Mouse (Mus musculus) C2C12 (cell line): Measurements from ENCODE around the gene Il21.

Experiments
- CEBPB ChIP-seq: IDR thresholded peaks from one replicate; pipeline ENCODE4 v1.6.1; 2011; ENCODE audit warnings: low read depth, mild to moderate bottlenecking, control low read depth, moderate library complexity
- CTCF ChIP-seq: IDR thresholded peaks from one replicate; pipeline ENCODE4 v1.5.1; 2011; ENCODE audit not compliant: control insufficient read depth, insufficient read depth, insufficient read length
- MAX ChIP-seq: IDR thresholded peaks from one replicate; pipeline ENCODE4 v1.6.1; 2011; ENCODE audit warnings: mild to moderate bottlenecking, control low read depth
- MYOD1 ChIP-seq: IDR thresholded peaks from one replicate; pipeline ENCODE4 v1.6.1; 2011; ENCODE audit warnings: low read depth; ENCODE audit not compliant: control insufficient read depth, insufficient read length
- MYOG ChIP-seq: IDR thresholded peaks from one replicate; pipeline ENCODE4 v1.6.1; 2011; ENCODE audit not compliant: control insufficient read depth, insufficient read length; ENCODE audit errors: extremely low read depth
- USF1 ChIP-seq: IDR thresholded peaks from one replicate; pipeline ENCODE4 v1.6.1; 2011; ENCODE audit warnings: low read depth, mild to moderate bottlenecking, control low read depth, moderate library complexity

GRCm38 (mm10) chr3:37205226-37205800, 27.1 kb downstream of the Il21 start:
- no peak for TF ChIP-seq CEBPB
- no peak for TF ChIP-seq CTCF
- TF ChIP-seq USF1, result no peak
- TF ChIP-seq MAX, result no peak
- TF ChIP-seq MYOD1, result no peak
- TF ChIP-seq MYOG, result no peak
